1 mouse cellular context compared by ENCODE assay signal in the genomic region with DNA sequence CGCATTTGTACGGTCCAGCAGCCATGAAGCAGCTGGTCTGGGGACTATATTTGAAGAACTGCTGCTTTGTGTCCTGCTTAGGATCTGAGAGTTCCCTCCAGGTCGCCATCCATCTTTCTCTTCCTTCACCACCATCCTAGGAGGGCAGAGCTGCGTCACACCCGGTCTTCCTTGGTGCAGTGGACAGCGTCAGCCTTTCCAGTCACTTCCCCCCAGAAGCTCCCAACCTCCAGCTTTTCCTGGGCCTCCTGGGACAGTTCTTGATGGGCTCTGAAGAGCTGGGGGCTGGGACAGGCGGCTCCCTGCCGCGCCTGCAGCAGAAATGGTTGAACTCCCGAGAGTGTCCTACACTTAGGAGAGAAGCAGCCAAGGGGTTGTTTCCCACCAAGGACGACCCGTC.
TF ChIP-seq lines count a peak whose summit lies in the region.

No protein-coding gene starts in this region.

TF ChIP-seq in CH12.LX, 34 proteins besides CTCF, POLR2A, EP300 and RAD21 (continued from another document):
- TF ChIP-seq UBTF (IDR thresholded peaks at IDR 0.05; ENCODE audit: low read depth, low read length) (no peak), USF1 (IDR thresholded peaks at IDR 0.05; ENCODE audit: low read depth, low read length) (no peak), E2F4 (IDR thresholded peaks at IDR 0.05; ENCODE audit: insufficient replicate concordance, low read depth, low read length) (no peak), MEF2A (IDR thresholded peaks at IDR 0.05; ENCODE audit: borderline replicate concordance, low read depth, low read length) (no peak), MAX (IDR thresholded peaks at IDR 0.05; ENCODE audit: low read length) (no peak), MAZ (IDR thresholded peaks at IDR 0.05; ENCODE audit: low read depth, low read length) (no peak), ZNF384 (IDR thresholded peaks at IDR 0.05; ENCODE audit: low read depth, low read length) (no peak), PAX5 (IDR thresholded peaks at IDR 0.05; ENCODE audit: low read length) (no peak), JUN (IDR thresholded peaks at IDR 0.05; ENCODE audit: insufficient read depth, low read depth, low read length) (no peak), IRF4 (IDR thresholded peaks at IDR 0.05; ENCODE audit: low read depth, low read length) (no peak), ZKSCAN1 (IDR thresholded peaks at IDR 0.05; ENCODE audit: borderline replicate concordance, low read depth, low read length) (no peak), ZC3H11A (IDR thresholded peaks at IDR 0.05; ENCODE audit: low read depth, low read length) (no peak), MAFK (IDR thresholded peaks at IDR 0.05; ENCODE audit: insufficient replicate concordance, low read length) (no peak), CHD1 (IDR thresholded peaks at IDR 0.05; ENCODE audit: low read depth, low read length) (no peak), NELFE (IDR thresholded peaks at IDR 0.05; ENCODE audit: low read depth, low read length) (no peak), NRF1 (IDR thresholded peaks at IDR 0.05; ENCODE audit: low read depth, low read length) (no peak), JUND (conservative IDR thresholded peaks at IDR 0.05; ENCODE audit: low read depth, low read length) (no peak), ZMIZ1 (IDR thresholded peaks at IDR 0.05; ENCODE audit: low read depth, low read length) (no peak)
